Mouse (Mus musculus) forebrain, embryonic 10.5 days (tissue): ENCODE results near the gene Lilr4b. TPM values are rescaled to one million over a fixed set of nuclear protein-coding genes. Genes with fewer than 3 reads are reported as not detected.
"Not testable (repeated sequence)": the region's sequence is repeated elsewhere in the genome, so short reads cannot be mapped to it uniquely, and the experiment has no call there.

Experiments used
- DNase-seq: peaks from one replicate; pipeline ENCODE4 v3.0.0-alpha.2; 2017; ENCODE audit warnings: low spot score; ENCODE audit errors: extremely low spot score
- H3K27ac ChIP-seq: fragments of 300-500 bp; sonication (generic); 2 replicates; pipeline ENCODE4 v1.5.1; 2016; ENCODE audit warnings: mild to moderate bottlenecking
- H3K27me3 ChIP-seq: fragments of 300-500 bp; sonication (generic); 2 replicates; pipeline ENCODE4 v1.6.1; 2016; ENCODE audit warnings: mild to moderate bottlenecking; ENCODE audit not compliant: poor library complexity, severe bottlenecking
- H3K36me3 ChIP-seq: fragments of 300-500 bp; sonication (generic); replicated peaks from 2 replicates; pipeline ENCODE4 v1.6.1; 2016; ENCODE audit warnings: mild to moderate bottlenecking, moderate library complexity
- H3K4me1 ChIP-seq: fragments of 300-500 bp; sonication (generic); 2 replicates; pipeline ENCODE4 v1.6.1; 2016
- H3K4me3 ChIP-seq: fragments of 300-500 bp; sonication (generic); 2 replicates; pipeline ENCODE4 v1.5.1; 2016; ENCODE audit warnings: mild to moderate bottlenecking, moderate library complexity
- H3K9me3 ChIP-seq: fragments of 300-500 bp; sonication (generic); 2 replicates; pipeline ENCODE4 v1.6.1; 2016; ENCODE audit warnings: mild to moderate bottlenecking, moderate library complexity
- WGBS: fragments of 180-500 bp; shearing (Covaris S2); methylation state at CpG from one replicate; pipeline ENCODE4 v1.1.7; 2016; 5-methylcytosine and 5-hydroxymethylcytosine counted together
- polyA plus RNA-seq: library from polyadenylated mRNA; unstranded; fragments of >200 nt; fragmentation: Nextera tagmentation; extraction: Ambion mirVana; gene quantifications from 2 replicates; pipeline ENCODE4 v1.2.1, GENCODE M21; 2016

Gene Lilr4b
- polyA plus RNA-seq: not detected in 2 replicates

GRCm38 (mm10) chr10:51480397-51480796 lies at the start of gene Lilr4b, which contains the start of gene Gm49339:
TSS of gene Lilr4b (plus strand) at chr10:51480632.
TSS of gene Gm49339 (plus strand) at chr10:51480612.
- not testable (repeated sequence) for DNase-seq, H3K4me1 ChIP-seq, H3K4me3 ChIP-seq, H3K36me3 ChIP-seq, H3K27me3 ChIP-seq, H3K27ac ChIP-seq, H3K9me3 ChIP-seq
- WGBS: 100% methylated on average over 1 of the region's 3 CpGs

- Histone ChIP-seq H3K36me3 (no peaks in the 10 kb centered on the region), H3K9me3 (no peaks in the 10 kb centered on the region), H3K4me1 (no peaks in the 10 kb centered on the region), H3K27ac (no peak overlapping the region), H3K4me3 (no peak overlapping the region), H3K27me3 (no peaks in the 10 kb centered on the region)
- DNase-seq: no peak
Observed at GRCm38 (mm10) chr10:51432940-51433339, 47.5 kb upstream of the Lilr4b start.

GRCm38 (mm10) chr10:51435684-51436083 lies 44.7 kb upstream of the Lilr4b start:
- Histone ChIP-seq H3K27ac (no peak overlapping the region), H3K9me3 (no peaks in the 10 kb centered on the region), H3K36me3 (no peaks in the 10 kb centered on the region), H3K4me3 (no peak overlapping the region), H3K27me3 (no peaks in the 10 kb centered on the region), H3K4me1 (no peaks in the 10 kb centered on the region)
- no peak for DNase-seq
- WGBS: 90% methylated on average over 3 of the region's 3 CpGs

GRCm38 (mm10) chr10:51451610-51452009 lies 28.8 kb upstream of the Lilr4b start:
- WGBS: 78% methylated on average over 4 of the region's 4 CpGs
- Histone ChIP-seq H3K27me3 (no peaks in the 10 kb centered on the region), H3K27ac (no peak overlapping the region), H3K9me3 (no peaks in the 10 kb centered on the region), H3K4me3 (no peak overlapping the region), H3K4me1 (no peaks in the 10 kb centered on the region), H3K36me3 (no peaks in the 10 kb centered on the region)
- no peak for DNase-seq

- WGBS: 78% methylated on average over 1 of the region's 1 CpGs
- H3K27me3 ChIP-seq: no peaks in the 10 kb centered on the region
- no peaks in the 10 kb centered on the region for H3K4me1 ChIP-seq
- no peaks in the 10 kb centered on the region for H3K9me3 ChIP-seq
- no peaks in the 10 kb centered on the region for H3K36me3 ChIP-seq
- H3K4me3 ChIP-seq: no peak overlapping the region
- no peak for DNase-seq
- H3K27ac ChIP-seq: no peak overlapping the region
Observed at GRCm38 (mm10) chr10:51453616-51454298, 26.7 kb upstream of the Lilr4b start.

GRCm38 (mm10) chr10:51454365-51454764 lies 26.1 kb upstream of the Lilr4b start:
- WGBS: 75% methylated on average over 1 of the region's 1 CpGs
- H3K4me3 ChIP-seq: no peak overlapping the region
- no peaks in the 10 kb centered on the region for H3K36me3 ChIP-seq
- H3K4me1 ChIP-seq: no peaks in the 10 kb centered on the region
- DNase-seq: no peak
- no peaks in the 10 kb centered on the region for H3K9me3 ChIP-seq
- no peaks in the 10 kb centered on the region for H3K27me3 ChIP-seq
- H3K27ac ChIP-seq: no peak overlapping the region

GRCm38 (mm10) chr10:51455762-51456161 lies 24.7 kb upstream of the Lilr4b start:
- no peaks in the 10 kb centered on the region for H3K36me3 ChIP-seq
- DNase-seq: no peak
- no peaks in the 10 kb centered on the region for H3K4me1 ChIP-seq
- H3K9me3 ChIP-seq: no peaks in the 10 kb centered on the region
- WGBS: 93% methylated on average over 1 of the region's 1 CpGs
- no peaks in the 10 kb centered on the region for H3K27me3 ChIP-seq
- no peak overlapping the region for H3K4me3 ChIP-seq
- H3K27ac ChIP-seq: no peak overlapping the region

DNA sequence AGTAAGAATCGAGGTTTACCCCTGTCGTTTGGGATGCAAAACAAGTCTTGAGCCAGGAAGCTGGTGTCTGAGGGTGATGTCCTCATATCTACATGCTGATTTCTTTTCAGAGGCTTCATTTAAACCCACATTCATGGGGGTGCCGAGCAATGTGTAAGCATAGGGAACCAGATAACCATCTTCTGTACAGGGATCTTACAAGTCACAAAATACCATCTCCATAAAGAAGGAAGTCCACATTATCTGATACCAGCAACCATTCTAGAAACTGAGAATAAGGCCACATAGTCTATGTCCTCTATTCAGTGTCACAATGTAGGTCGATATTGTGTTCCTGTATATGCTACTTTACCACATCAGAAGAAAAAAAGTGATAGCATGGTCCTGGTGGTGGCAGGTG lies 24.1 kb upstream of the Lilr4b start:
- DNase-seq: no peak
- H3K27ac ChIP-seq: no peak overlapping the region
- H3K36me3 ChIP-seq: no peaks in the 10 kb centered on the region
- no peaks in the 10 kb centered on the region for H3K4me1 ChIP-seq
- no peaks in the 10 kb centered on the region for H3K9me3 ChIP-seq
- no peak overlapping the region for H3K4me3 ChIP-seq
- 82% methylated on average over 4 of the region's 4 CpGs for WGBS
- no peaks in the 10 kb centered on the region for H3K27me3 ChIP-seq

GRCm38 (mm10) chr10:51463800-51464199 lies 16.6 kb upstream of the Lilr4b start:
- not testable (repeated sequence) for DNase-seq
- WGBS: 17% methylated on average over 4 of the region's 4 CpGs

GRCm38 (mm10) chr10:51490691-51491090 lies 10.3 kb downstream of the Lilr4b start, which contains the start of gene Lilrb4a:
TSS of gene Lilrb4a (plus strand) at chr10:51490956.
- H3K36me3 ChIP-seq, H3K4me1 ChIP-seq, H3K4me3 ChIP-seq, DNase-seq, H3K27ac ChIP-seq, H3K27me3 ChIP-seq, H3K9me3 ChIP-seq: not testable (repeated sequence)
- no CpG with 5 or more reads among the region's 2 CpGs for WGBS

More at GRCm38 (mm10) chr10:51463800-51464199, 16.6 kb upstream of the Lilr4b start:
- H3K27ac ChIP-seq, H3K4me3 ChIP-seq, H3K4me1 ChIP-seq, H3K27me3 ChIP-seq, H3K9me3 ChIP-seq, H3K36me3 ChIP-seq: not testable (repeated sequence)

DNA sequence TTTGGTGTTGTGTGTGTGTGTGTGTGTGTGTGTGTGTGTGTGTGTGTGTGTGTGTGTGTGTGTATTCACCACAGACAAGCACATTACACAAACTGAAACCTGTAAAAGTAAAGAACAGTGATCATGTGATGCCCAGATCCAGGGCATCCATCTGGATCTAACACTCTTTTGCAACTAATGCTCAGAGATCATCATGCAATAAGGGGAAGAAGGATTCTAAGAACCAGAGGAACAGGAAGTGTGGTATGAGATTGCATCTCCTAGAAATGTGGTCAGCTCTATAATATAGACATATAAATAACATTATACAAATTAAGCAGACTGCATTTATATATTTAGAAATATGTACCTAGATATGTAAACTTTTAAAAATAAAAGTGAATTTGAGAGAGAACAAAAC lies 39.6 kb downstream of the Lilr4b start:
- H3K9me3 ChIP-seq: no peaks in the 10 kb centered on the region
- H3K4me3 ChIP-seq: no peak overlapping the region
- no peaks in the 10 kb centered on the region for H3K36me3 ChIP-seq
- no peaks in the 10 kb centered on the region for H3K4me1 ChIP-seq
- no peaks in the 10 kb centered on the region for H3K27me3 ChIP-seq
- H3K27ac ChIP-seq: no peak overlapping the region
- no peak for DNase-seq

DNA sequence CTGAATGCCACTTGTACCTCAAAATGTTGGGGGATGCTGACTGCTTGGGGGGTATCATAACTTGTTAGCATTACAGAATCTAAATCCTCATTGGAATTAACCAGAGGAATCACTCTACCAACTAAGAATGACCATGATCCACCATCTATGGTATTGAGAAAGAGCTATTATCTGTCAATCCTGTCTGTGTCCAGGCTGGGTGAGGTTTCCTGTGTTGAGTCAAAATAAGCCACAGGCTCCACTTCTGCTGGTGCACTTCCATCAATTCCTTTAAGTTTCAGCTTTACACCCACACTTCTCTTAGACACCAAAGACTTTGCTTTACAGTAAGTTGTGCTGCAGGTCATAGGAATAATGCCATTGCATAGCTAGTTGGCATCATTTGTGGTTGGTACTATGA lies 41.0 kb downstream of the Lilr4b start:
- no peaks in the 10 kb centered on the region for H3K9me3 ChIP-seq
- H3K4me1 ChIP-seq: no peaks in the 10 kb centered on the region
- no peak for DNase-seq
- H3K27ac ChIP-seq: no peak overlapping the region
- no peaks in the 10 kb centered on the region for H3K27me3 ChIP-seq
- H3K4me3 ChIP-seq: no peak overlapping the region
- no peaks in the 10 kb centered on the region for H3K36me3 ChIP-seq

DNA sequence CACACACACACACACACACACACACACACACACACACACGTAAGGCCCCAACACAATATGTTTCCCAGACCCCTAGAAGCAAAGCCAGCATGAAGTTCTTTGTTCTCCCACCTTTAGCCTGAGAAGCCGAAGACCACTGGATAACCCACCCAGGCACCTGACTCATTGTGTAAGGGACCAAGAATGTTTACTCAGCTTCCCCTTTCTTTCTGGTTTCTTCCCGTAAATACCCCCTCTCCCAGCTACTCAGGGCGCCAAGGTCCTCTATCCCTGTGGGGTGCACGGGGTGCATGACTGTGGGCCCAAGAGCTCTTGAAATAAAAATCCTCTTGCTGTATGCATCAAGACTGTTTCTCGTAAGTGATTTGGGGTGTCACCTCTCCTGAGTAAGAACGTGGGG lies 45.7 kb downstream of the Lilr4b start:
- H3K9me3 ChIP-seq: no peaks in the 10 kb centered on the region
- no peak overlapping the region for H3K27ac ChIP-seq
- no peak for DNase-seq
- H3K4me1 ChIP-seq: no peaks in the 10 kb centered on the region
- H3K36me3 ChIP-seq: no peaks in the 10 kb centered on the region
- H3K27me3 ChIP-seq: no peaks in the 10 kb centered on the region
- no peak overlapping the region for H3K4me3 ChIP-seq
- 83% methylated on average over 7 of the region's 7 CpGs for WGBS

DNA sequence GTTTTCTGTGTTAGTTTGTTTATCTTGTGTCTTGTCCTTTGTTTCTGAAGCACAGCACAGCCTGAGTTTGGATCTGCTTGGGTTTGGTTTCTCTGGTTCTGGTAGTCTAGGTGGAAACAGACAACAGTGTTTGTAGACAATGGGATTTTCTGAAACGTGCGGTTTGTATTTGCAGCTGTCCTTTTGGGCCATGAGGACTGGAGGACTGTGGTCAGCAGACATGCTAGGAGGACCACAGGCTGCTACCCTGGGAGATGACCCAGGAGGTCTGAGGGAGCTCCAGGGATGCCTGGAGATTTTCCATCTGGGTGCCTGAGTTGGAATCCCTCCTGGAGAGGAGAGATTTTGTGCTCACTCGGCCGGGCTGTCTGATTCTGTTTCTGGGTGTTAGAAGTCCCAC lies 46.2 kb downstream of the Lilr4b start:
- no peaks in the 10 kb centered on the region for H3K9me3 ChIP-seq
- no peaks in the 10 kb centered on the region for H3K4me1 ChIP-seq
- no peak for DNase-seq
- no peak overlapping the region for H3K4me3 ChIP-seq
- no peaks in the 10 kb centered on the region for H3K36me3 ChIP-seq
- 82% methylated on average over 4 of the region's 4 CpGs for WGBS
- no peak overlapping the region for H3K27ac ChIP-seq
- H3K27me3 ChIP-seq: no peaks in the 10 kb centered on the region
